Mouse (Mus musculus) retina, postnatal 1 day (tissue): Measurements from ENCODE around the gene Ssbp3.

Source experiments
- DNase-seq: peaks from one replicate; pipeline ENCODE4 v3.0.0-alpha.2; 2012

Gene Ssbp3

GRCm38 (mm10) chr4:107013817-107014260 lies 103.3 kb downstream of the Ssbp3 start:
- no peak for DNase-seq

GRCm38 (mm10) chr4:107015971-107016511 lies 105.5 kb downstream of the Ssbp3 start:
- DNase-seq, result peak; percentile 66

GRCm38 (mm10) chr4:107017257-107017656 lies 106.8 kb downstream of the Ssbp3 start:
- DNase-seq, result no peak

- DNase-seq, result no peak
Measured at GRCm38 (mm10) chr4:107018521-107018920, 108.0 kb downstream of the Ssbp3 start.

- no peak for DNase-seq
Measured at GRCm38 (mm10) chr4:107019027-107019426, 108.5 kb downstream of the Ssbp3 start.

- DNase-seq, result no peak
Measured at GRCm38 (mm10) chr4:107020287-107021000, 109.9 kb downstream of the Ssbp3 start.

- DNase-seq, result no peak
Measured at GRCm38 (mm10) chr4:107021464-107021863, 111.0 kb downstream of the Ssbp3 start.

- DNase-seq, result no peak
Measured at GRCm38 (mm10) chr4:107024899-107025298, 114.4 kb downstream of the Ssbp3 start.

- peak; percentile 57 for DNase-seq
Measured at GRCm38 (mm10) chr4:107025369-107025768, 114.9 kb downstream of the Ssbp3 start.

GRCm38 (mm10) chr4:107026451-107026850 lies 116.0 kb downstream of the Ssbp3 start:
- no peak for DNase-seq

GRCm38 (mm10) chr4:107035689-107036088 lies 125.2 kb downstream of the Ssbp3 start:
- DNase-seq, result no peak

- DNase-seq, result no peak
Measured at GRCm38 (mm10) chr4:107036985-107037384, 126.5 kb downstream of the Ssbp3 start.

GRCm38 (mm10) chr4:107038303-107038702 lies 127.8 kb downstream of the Ssbp3 start:
- DNase-seq, result no peak

- peak; percentile 83 for DNase-seq
Measured at GRCm38 (mm10) chr4:107039270-107039669, 128.8 kb downstream of the Ssbp3 start.

- DNase-seq, result no peak
Measured at GRCm38 (mm10) chr4:107042304-107042703, 131.8 kb downstream of the Ssbp3 start.

- DNase-seq, result no peak
Measured at GRCm38 (mm10) chr4:107045188-107045587, 134.7 kb downstream of the Ssbp3 start.

- DNase-seq, result no peak
Measured at GRCm38 (mm10) chr4:107047806-107048205, 137.3 kb downstream of the Ssbp3 start.

GRCm38 (mm10) chr4:107048568-107049162 lies 138.2 kb downstream of the Ssbp3 start:
- no peak for DNase-seq

- DNase-seq, result no peak
Measured at GRCm38 (mm10) chr4:107051889-107052288, 141.4 kb downstream of the Ssbp3 start.

GRCm38 (mm10) chr4:107052962-107053553 lies 142.6 kb downstream of the Ssbp3 start:
- peak; percentile 15 for DNase-seq

GRCm38 (mm10) chr4:107056088-107056487 lies 145.6 kb downstream of the Ssbp3 start:
- no peak for DNase-seq

- no peak for DNase-seq
Measured at GRCm38 (mm10) chr4:107058346-107058745, 147.8 kb downstream of the Ssbp3 start.

- DNase-seq, result no peak
Measured at GRCm38 (mm10) chr4:107058781-107059180, 148.3 kb downstream of the Ssbp3 start.

- DNase-seq, result no peak
Measured at GRCm38 (mm10) chr4:107061560-107061959, 151.1 kb downstream of the Ssbp3 start.
